Mouse (Mus musculus): ENCODE data around the gene a.

GRCm38 (mm10) chr2:155074766-155075330 is 283.6 kb downstream of the a start:
- TF ChIP-seq CTCF (IDR thresholded peaks at IDR 0.05; ENCODE audit: low read depth) (no peak), EP300 (optimal IDR thresholded peaks at IDR 0.05) (no peak)
